Mouse (Mus musculus) NIH3T3 (cell line): Measurements from ENCODE around the gene Hist2h3b.
"Not testable (repeated sequence)": the region's sequence is repeated elsewhere in the genome, so short reads cannot be mapped to it uniquely, and the experiment has no call there.

Experiments
- DNase-seq: peaks from one replicate; pipeline ENCODE4 v3.0.0-alpha.2; 2012; ENCODE audit warnings: low read depth

Hist2h3b gene

GRCm38 (mm10) chr3:96262979-96263550, 5.4 kb upstream of the Hist2h3b start, which contains the start of gene Hist2h4:
Hist2h4 (minus strand) TSS chr3:96263311.
- peak; percentile 97 for DNase-seq

GRCm38 (mm10) chr3:96263558-96264403, 4.7 kb upstream of the Hist2h3b start:
- peak; percentile 65 for DNase-seq

GRCm38 (mm10) chr3:96264404-96264949, 4.0 kb upstream of the Hist2h3b start:
- DNase-seq: peak; percentile 37

DNA sequence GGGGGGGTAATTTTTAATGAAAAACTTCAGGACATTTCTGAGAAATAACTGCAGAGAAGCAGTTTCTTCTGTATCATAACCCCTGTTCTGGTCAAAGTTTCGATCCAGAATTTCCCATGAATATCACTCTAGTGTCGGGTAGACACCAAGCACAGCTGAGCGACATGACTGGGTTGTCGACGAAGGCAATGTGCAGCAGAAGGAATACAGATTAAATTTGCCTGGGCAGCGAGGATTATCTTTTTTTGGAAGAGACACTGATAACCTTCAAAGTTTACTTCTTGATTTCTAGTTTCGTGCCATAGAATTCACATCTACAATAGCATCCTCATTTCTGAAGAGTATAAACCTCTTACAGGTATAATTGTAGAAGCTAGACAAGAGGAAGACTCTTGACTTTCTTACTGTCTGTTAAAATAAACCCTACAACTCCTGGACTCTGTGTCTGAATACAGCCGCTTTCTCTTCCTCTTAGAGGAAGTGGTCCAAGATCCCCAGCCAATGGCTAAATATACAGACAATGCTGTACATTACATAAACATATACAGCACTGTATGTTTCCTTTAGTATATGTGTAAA, 2.2 kb upstream of the Hist2h3b start:
- no peak for DNase-seq

- DNase-seq: no peak
Observed at GRCm38 (mm10) chr3:96267541-96267940, 913 bp upstream of the Hist2h3b start.

DNA sequence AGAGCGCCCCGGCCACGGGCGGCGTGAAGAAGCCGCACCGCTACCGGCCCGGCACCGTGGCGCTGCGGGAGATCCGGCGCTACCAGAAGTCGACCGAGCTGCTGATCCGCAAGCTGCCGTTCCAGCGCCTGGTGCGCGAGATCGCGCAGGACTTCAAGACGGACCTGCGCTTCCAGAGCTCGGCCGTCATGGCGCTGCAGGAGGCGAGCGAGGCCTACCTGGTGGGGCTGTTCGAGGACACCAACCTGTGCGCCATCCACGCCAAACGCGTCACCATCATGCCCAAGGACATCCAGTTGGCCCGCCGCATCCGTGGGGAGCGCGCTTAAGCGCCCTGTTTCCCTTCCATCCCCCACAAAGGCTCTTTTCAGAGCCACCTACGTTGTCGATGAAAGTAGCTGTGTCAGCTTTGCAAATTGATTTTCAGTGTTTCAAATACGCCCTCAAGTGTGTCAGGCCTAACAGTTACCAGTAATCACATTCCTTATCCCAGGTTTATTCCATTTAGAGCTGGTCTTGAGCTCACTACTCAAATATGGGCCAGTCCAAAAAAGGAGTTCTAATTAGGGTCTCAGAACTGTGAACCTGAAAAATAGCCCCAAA, 423 bp downstream of the Hist2h3b start:
- DNase-seq: not testable (repeated sequence)

DNA sequence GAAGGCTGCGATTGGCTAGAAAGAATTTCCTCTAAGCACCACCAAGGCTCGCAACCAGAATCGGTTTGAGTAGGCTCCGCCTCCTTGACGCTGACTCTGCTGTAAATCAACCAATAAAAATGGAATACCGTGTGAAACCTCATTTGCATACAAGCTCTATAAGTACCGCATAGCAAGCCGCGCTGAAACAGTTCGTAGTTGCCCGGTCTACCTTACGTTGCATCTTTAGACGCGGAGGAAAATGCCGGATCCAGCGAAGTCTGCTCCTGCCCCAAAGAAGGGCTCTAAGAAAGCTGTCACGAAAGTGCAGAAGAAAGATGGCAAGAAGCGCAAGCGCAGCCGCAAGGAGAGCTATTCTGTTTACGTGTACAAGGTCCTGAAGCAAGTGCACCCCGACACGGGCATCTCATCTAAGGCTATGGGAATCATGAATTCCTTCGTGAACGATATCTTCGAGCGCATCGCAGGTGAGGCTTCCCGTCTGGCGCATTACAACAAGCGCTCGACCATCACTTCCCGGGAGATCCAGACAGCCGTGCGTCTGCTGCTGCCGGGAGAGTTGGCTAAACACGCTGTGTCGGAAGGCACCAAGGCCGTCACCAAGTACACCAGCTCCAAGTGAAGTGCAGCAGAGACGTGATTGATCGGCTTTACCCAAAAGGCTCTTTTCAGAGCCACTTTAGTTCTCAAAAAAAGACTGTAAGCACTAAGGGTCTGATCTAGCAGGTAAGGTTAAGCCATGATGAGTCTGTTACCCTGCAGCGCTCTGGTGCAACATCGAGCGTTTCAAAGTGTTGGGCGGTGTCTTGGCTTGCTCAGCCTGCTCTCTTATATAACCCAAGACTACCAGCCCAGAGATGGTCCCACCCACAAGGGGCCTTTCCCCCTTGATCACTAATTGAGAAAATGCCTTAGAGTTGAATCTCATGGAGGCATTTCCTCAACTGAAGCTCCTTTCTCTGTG, 1.3 kb downstream of the Hist2h3b start, which contains the start of gene Hist2h2bb:
Hist2h2bb (plus strand) TSS at position 242 of the 964 bp plus-strand sequence.
- peak; percentile 97 for DNase-seq

DNA sequence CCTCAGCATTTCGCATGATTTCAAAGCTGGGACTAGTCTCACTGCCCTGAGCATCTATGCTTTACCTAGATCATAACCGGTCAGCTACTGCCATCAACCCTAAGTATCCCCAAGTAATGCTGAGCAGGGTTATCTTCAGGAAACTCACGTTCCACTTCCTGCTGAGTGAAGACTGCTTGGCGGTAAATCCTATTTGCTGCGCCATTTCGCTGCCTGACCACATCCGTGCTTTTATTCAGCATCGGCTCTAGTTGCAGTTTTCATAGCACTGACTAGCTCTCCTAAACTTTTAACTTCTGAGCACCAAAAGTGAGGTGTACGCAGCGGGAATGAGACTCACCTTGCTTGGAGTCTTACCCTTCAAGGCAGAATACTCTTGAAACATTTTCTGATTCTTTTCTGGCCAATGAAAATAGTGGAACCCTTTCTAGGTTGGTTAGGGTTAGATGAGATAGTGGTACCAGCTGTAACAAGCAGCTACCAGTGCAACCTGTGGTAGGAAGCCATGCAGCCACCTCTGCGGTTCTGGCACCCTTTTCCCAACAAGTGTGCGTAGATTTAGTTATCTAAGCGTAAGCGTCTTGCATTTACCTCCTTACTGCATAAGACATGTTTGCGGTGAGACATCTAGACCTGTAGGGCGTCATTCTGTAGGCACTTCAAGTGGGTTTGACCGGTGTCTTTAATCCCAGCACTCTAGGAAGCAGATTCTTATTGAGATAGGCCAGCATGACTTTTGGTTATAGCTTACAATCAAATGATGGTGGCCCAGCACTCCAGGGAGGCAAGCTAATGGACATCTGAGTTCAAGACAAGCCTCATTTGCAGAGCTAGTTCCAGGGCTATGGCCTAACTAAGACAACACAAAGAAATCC, 5.4 kb downstream of the Hist2h3b start:
- peak; percentile 61 for DNase-seq

- peak; percentile 92 for DNase-seq
Observed at GRCm38 (mm10) chr3:96277428-96277799, 9.0 kb downstream of the Hist2h3b start.

DNA sequence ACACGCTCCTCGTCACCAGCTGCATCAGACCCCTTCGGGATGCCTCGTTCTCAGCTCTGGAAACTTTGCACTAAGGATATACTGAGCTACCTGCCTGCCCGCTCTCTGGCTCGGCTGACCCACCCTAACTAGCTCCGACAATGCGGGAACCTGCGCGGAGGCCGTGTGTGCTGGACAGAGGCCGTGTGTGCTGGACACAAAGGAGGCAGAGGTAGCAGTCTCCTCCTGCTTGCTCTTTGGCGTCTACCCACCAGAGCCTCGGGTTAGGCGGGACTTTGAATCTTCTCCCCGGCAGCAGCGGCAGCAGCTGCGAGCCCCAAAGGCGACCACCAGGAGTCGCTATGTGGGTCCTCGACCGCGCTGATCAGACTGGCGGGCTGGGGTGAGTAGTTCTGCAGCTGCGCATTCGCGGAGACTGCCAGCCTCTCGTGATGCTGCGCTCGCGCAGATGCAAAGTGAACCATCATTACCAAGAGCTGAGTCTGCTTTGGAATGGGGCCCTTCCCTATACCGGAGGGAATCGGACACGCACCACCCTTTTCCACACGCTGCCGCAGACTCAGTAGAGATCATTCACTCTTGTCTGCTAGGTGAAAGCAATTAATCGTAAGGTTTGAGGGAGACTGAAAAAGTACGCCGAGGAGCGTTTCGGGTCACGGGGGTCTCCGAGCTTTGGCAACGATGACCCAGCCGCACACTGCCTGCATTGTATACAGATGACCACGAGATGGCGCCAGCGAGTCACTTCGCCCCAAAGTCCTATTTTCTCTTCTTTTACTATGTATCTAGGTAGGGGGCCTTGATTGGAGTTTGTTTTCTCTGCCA, 9.6 kb downstream of the Hist2h3b start:
- peak; percentile 98 for DNase-seq

GRCm38 (mm10) chr3:96280660-96281059, 12.2 kb downstream of the Hist2h3b start:
- DNase-seq: no peak

DNA sequence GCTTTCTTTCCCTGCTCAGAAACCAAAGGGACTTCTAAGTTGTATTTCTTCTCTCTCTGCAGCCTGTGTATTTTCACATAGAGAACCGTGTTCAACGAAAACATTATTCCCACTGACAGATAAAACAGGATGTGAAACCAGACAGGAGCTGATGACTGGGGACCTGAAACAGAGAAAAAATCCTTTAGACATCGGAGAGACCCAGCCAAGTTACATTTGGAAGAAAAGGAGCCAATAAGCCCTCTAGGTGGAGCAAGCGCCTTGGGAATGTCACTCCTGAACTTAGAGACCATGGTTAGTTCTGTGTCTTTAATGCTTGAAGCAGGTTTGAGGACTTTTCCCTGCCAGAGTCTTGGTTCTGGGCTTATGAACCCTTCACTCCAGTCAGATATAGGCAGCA, 16.0 kb downstream of the Hist2h3b start:
- peak; percentile 67 for DNase-seq

- DNase-seq: not testable (repeated sequence)
Observed at GRCm38 (mm10) chr3:96287334-96287733, 18.9 kb downstream of the Hist2h3b start.

- DNase-seq: no peak
Observed at GRCm38 (mm10) chr3:96289201-96289600, 20.7 kb downstream of the Hist2h3b start.

- not testable (repeated sequence) for DNase-seq
Observed at GRCm38 (mm10) chr3:96290727-96291126, 22.3 kb downstream of the Hist2h3b start.

DNA sequence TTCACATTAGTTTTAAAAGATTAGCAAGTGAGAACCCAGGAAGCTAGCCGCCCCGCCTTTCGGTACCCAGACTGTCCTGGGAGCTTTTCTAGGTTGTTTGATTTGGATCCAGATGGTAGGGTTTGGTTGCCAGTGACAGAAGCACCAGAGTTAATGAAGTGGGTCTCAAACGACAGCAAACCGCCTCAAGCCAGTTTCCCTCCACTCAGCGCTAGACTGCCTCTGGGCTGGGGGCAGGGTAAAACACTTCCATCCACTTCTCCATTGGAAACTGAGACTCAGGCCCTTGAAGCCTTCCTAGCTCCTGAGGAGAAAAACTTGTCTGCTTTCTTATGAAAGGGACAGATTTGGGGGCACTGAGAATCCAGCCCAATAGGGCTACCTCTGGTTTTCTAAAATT, 24.2 kb downstream of the Hist2h3b start:
- DNase-seq: no peak

- no peak for DNase-seq
Observed at GRCm38 (mm10) chr3:96293368-96293767, 24.9 kb downstream of the Hist2h3b start.

DNA sequence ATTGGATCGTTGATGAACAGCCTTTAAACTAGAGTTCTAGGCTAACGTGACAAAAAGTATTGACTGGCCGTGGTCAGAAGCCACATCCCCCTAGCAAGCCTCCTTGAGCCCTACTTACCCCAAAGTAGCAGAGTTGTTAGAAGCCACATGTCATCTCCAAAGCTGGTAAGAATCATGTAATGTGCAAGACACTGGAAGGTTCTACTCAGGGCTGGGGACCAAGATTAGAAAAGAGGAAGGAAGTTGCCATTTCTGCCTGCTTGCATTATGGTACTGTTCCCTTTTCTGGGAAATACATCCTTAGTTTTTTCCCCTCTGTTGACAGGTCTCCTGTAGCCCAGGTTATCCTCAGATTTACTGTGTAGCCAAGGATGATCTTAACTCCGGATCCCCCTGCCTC, 25.3 kb downstream of the Hist2h3b start, which contains the start of gene Fcgr1:
Fcgr1 (minus strand) TSS at position 183 of the 400 bp plus-strand sequence.
- DNase-seq: no peak

- DNase-seq: no peak
Observed at GRCm38 (mm10) chr3:96298360-96298759, 29.9 kb downstream of the Hist2h3b start.
